Mouse (Mus musculus) olfactory bulb, adult 2 months (tissue): ENCODE measurements around the gene Ngp. TPM values are rescaled to one million over a fixed set of nuclear protein-coding genes. Genes with fewer than 3 reads are reported as not detected.
"Not testable (repeated sequence)": the region's sequence is repeated elsewhere in the genome, so short reads cannot be mapped to it uniquely, and the experiment has no call there.

ENCODE experiments used
- H3K27ac ChIP-seq: fragments of 200-500 bp; 2 replicates; pipeline ENCODE4 v1.5.1; 2012; ENCODE audit warnings: low read depth, low read length; ENCODE audit not compliant: insufficient read depth
- H3K4me1 ChIP-seq: fragments of 200-500 bp; 2 replicates; pipeline ENCODE4 v1.6.1; 2012; ENCODE audit warnings: low read length; ENCODE audit not compliant: control insufficient read depth, insufficient read depth
- H3K4me3 ChIP-seq: fragments of 200-500 bp; 2 replicates; pipeline ENCODE4 v1.5.1; 2012; ENCODE audit warnings: mild to moderate bottlenecking, low read depth, low read length, moderate library complexity; ENCODE audit not compliant: insufficient read depth
- CTCF ChIP-seq: fragments of 200-500 bp; IDR thresholded peaks from 2 replicates; pipeline ENCODE4 v1.5.1; 2012; ENCODE audit warnings: low read depth, mild to moderate bottlenecking, low read length, moderate library complexity; ENCODE audit not compliant: insufficient read depth
- POLR2A ChIP-seq: fragments of 200-500 bp; IDR thresholded peaks from 2 replicates; pipeline ENCODE4 v1.6.1; 2012; ENCODE audit warnings: mild to moderate bottlenecking, low read depth, low read length, moderate library complexity; ENCODE audit not compliant: insufficient read depth
- WGBS: fragments of 180-500 bp; shearing (Covaris S2); methylation state at CpG from one replicate; pipeline ENCODE4 v1.1.7; 2018; 5-methylcytosine and 5-hydroxymethylcytosine counted together
- polyA plus RNA-seq: library from polyadenylated mRNA; stranded (reverse); fragments of >200 nt; gene quantifications from 2 replicates; pipeline ENCODE4 v1.2.4, GENCODE M21; 2012; ENCODE audit warnings: low replicate concordance; ENCODE audit not compliant: missing spikeins, insufficient read depth, insufficient read length

Ngp gene
- not detected in 2 replicates for polyA plus RNA-seq

GRCm38 (mm10) chr9:110419511-110420112, at the start of gene Ngp:
Gene Ngp, plus strand, starts transcription at chr9:110419747.
- no peak for TF ChIP-seq CTCF
- TF ChIP-seq POLR2A: no peak
- no peak within 1 kb of the TSS for H3K4me3 ChIP-seq
- WGBS: 91% methylated on average over 12 of the region's 12 CpGs
- H3K4me1 ChIP-seq: no peaks in the 10 kb centered on the region
- no peak within 1 kb of the TSS for H3K27ac ChIP-seq

- Histone ChIP-seq H3K4me3 (no peak overlapping the region), H3K27ac (no peak overlapping the region), H3K4me1 (no peaks in the 10 kb centered on the region)
- TF ChIP-seq CTCF (no peak), POLR2A (no peak)
- WGBS: 84% methylated on average over 3 of the region's 3 CpGs
These were observed 49.7 kb upstream of the Ngp start for GRCm38 (mm10) chr9:110369860-110370259.

GRCm38 (mm10) chr9:110373871-110374270, 45.7 kb upstream of the Ngp start:
- 95% methylated on average over 13 of the region's 13 CpGs for WGBS

GRCm38 (mm10) chr9:110375668-110376067, 43.9 kb upstream of the Ngp start:
- Histone ChIP-seq H3K4me3 (no peak overlapping the region), H3K27ac (no peak overlapping the region), H3K4me1 (no peaks in the 10 kb centered on the region)
- 96% methylated on average over 3 of the region's 3 CpGs for WGBS
- TF ChIP-seq POLR2A (no peak), CTCF (no peak)

More at GRCm38 (mm10) chr9:110373871-110374270, 45.7 kb upstream of the Ngp start:
- Histone ChIP-seq H3K4me1 (no peaks in the 10 kb centered on the region), H3K4me3 (no peak overlapping the region), H3K27ac (no peak overlapping the region)
- TF ChIP-seq POLR2A (no peak), CTCF (no peak)

- not testable (repeated sequence) for H3K27ac ChIP-seq, H3K4me3 ChIP-seq, H3K4me1 ChIP-seq
- WGBS: 79% methylated on average over 15 of the region's 15 CpGs
These were observed 41.9 kb upstream of the Ngp start for GRCm38 (mm10) chr9:110377655-110378054.

GRCm38 (mm10) chr9:110379361-110379760, 40.2 kb upstream of the Ngp start:
- Histone ChIP-seq H3K27ac (no peak overlapping the region), H3K4me1 (0 out of 2 replicates have a peak, but pooled peaks cover 2% of the 10 kb centered on the region), H3K4me3 (no peak overlapping the region)
- no peak for TF ChIP-seq CTCF
- TF ChIP-seq POLR2A: no peak
- 98% methylated on average over 8 of the region's 8 CpGs for WGBS

GRCm38 (mm10) chr9:110380662-110381061, 38.9 kb upstream of the Ngp start:
- Histone ChIP-seq H3K4me3 (no peak overlapping the region), H3K4me1 (peaks cover 7% of the 10 kb centered on the region; the same call in 1 of the 2 replicates), H3K27ac (no peak overlapping the region)
- TF ChIP-seq CTCF (no peak), POLR2A (no peak)
- WGBS: 58% methylated on average over 21 of the region's 21 CpGs

GRCm38 (mm10) chr9:110381292-110381691, 38.3 kb upstream of the Ngp start:
- no peak overlapping the region for H3K4me3 ChIP-seq
- TF ChIP-seq CTCF (no peak), POLR2A (no peak)
- peaks cover 7% of the 10 kb centered on the region; the same call in 1 of the 2 replicates for H3K4me1 ChIP-seq
- no peak overlapping the region for H3K27ac ChIP-seq
- 81% methylated on average over 12 of the region's 12 CpGs for WGBS

- H3K4me3 ChIP-seq: no peak overlapping the region
- no peak overlapping the region for H3K27ac ChIP-seq
- WGBS: 66% methylated on average over 7 of the region's 7 CpGs
- peaks cover 7% of the 10 kb centered on the region for H3K4me1 ChIP-seq
- TF ChIP-seq CTCF (no peak), POLR2A (no peak)
These were observed 35.1 kb upstream of the Ngp start for GRCm38 (mm10) chr9:110384369-110384929.

- 95% methylated on average over 7 of the region's 7 CpGs for WGBS
- H3K27ac ChIP-seq: no peak overlapping the region
- TF ChIP-seq POLR2A: no peak
- H3K4me1 ChIP-seq: peaks cover 16% of the 10 kb centered on the region
- H3K4me3 ChIP-seq: no peak overlapping the region
These were observed 31.5 kb upstream of the Ngp start for GRCm38 (mm10) chr9:110388011-110388410.
